Mouse (Mus musculus) heart, postnatal 0 days (tissue): ENCODE data around the gene Rab11b.

Source experiments
- CTCF ChIP-seq: IDR thresholded peaks from 2 replicates; pipeline ENCODE4 v1.5.1; 2016; ENCODE audit warnings: antibody characterized with exemption, control low read depth, low read depth
- EP300 ChIP-seq: IDR thresholded peaks from 2 replicates; pipeline ENCODE4 v1.6.1; 2016; ENCODE audit warnings: antibody characterized with exemption, low read depth

GRCm38 (mm10) chr17:33799277-33799676, 38.9 kb upstream of the Rab11b start:
- TF ChIP-seq EP300 (no peak), CTCF (no peak)
